Mouse (Mus musculus) cerebellum, adult 2 months (tissue): ENCODE measurements around the gene 4933430I17Rik.

Experiments used
- CTCF ChIP-seq: fragments of 200-500 bp; IDR thresholded peaks from 2 replicates; pipeline ENCODE4 v1.5.1; 2011; ENCODE audit warnings: low read depth, mild to moderate bottlenecking, control low read depth, low read length, moderate library complexity, borderline replicate concordance; ENCODE audit not compliant: insufficient read depth
- POLR2A ChIP-seq: fragments of 200-500 bp; IDR thresholded peaks from 2 replicates; pipeline ENCODE4 v1.6.1; 2011; ENCODE audit warnings: low read length, control low read depth, borderline replicate concordance; ENCODE audit not compliant: insufficient read depth

GRCm38 (mm10) chr4:62594442-62594841, 69.3 kb downstream of the 4933430I17Rik start:
- TF ChIP-seq CTCF (no peak), POLR2A (no peak)
